Mouse (Mus musculus): ENCODE measurements at regions not wholly inside any gene's neighbourhood (a gene's known extent, or its start where the extent isn't known, plus 50 kb on each side); places are given as distances from the start of the nearest gene placed in this dataset.

DNA sequence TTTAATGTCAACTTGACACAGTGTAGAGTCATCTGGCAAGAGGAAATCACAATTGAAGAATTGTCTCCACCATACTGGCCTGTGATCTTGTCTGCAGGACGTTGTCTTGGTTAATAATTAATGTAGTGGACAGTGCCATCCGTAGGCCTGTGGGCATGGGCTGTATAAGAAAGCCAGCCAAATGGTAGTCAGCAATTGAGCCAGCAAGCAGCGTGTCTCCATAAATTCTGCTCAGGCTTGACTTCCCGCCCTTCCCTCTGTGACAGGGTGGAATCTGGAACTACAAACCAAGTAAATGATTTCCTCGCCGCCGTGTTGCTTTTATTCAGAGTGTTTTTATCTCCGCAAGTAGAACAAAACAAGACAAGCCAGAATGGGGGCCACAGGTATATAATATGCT lies 184.5 kb upstream of the Plekha5 start:
- TF ChIP-seq CTCF (IDR thresholded peaks at IDR 0.05; ENCODE audit: low read depth), result no peak
- no peak for TF ChIP-seq EP300 (optimal IDR thresholded peaks at IDR 0.05)

Measured in stomach, postnatal 0 days (tissue).